Mouse (Mus musculus): ENCODE results near the gene Sycn.

The Sycn gene

DNA sequence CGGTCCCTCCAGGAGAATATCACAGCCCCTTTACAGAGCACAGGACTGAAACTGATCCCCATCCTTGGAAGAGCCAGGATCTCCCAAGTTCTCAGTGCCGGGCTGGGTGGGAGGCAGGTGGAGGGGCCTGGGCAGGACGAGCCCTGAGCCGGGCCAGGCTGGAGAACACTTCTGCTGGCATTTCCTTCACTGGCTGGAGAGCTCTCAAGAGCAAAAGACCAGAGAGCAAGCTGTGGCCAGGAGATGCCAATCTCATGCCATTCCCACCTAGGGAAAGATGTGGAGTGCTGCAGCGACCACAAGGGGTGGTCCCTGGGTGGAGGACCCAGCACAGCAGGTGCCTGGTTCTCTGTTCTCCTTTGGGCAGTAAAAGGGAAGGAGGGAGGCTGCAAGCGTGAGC, 44.3 kb downstream of the Sycn start:
- DNase-seq (ENCODE audit: low spot score in 2 of 2) = no peak

DNA sequence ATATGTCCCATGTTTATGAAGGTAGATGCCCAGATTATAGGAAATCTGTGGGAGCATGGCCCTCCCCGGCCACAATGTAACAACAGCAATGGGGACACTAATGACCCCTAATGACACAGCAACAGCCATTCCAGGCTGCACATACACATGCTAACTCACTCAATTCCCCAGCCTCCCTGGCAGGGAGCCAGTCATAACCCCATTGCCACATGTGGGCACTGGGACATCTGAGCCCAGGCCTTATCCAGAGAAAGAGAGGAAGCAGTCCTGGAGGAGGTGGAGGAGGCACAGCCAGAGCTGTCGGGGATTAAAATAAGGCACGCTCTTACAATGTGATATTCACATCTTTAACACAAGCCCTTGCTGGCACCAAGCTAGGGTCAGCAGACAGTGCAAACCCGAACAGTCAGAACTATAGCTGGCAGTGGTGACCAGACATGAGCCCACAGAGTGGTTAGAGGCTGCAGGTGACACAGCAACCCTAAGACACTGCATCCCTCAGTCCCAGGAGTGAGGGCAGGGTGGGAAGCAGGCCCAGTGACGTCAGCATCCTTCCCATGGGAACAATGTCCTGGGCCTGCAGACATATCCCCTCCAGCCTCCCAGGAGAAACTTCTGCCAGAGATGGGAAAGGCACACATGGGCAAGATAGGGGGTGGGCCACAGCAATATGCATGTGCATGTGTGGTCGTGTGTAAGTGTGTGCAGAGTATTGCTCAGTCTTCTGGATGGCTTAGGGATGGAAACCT, 46.2 kb downstream of the Sycn start:
- peak in 1 of 2 experiments; percentile 51 for DNase-seq (ENCODE audit: low spot score in 2 of 2)

DNA sequence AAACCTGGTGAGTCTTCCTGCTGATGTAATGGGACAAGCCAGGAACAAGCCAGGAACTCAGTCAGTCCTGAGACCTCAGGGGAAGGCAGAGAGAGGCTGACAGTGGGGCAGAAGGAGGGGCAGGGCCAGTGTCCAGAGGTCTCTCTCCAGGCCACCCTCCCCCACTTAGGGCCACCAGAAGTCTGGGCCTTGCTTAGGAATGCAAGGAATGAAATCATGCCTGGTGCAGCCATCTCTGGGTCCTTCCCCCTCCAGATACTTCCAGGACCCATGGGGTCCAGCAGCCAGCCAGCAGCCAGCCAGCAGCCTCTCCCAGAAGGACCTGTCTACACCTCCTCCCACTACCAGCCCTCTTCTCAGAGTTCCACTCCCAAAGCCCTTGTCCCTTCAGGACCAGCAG, 47.0 kb downstream of the Sycn start:
- DNase-seq (ENCODE audit: low spot score in 2 of 2) = no peak
